Mouse (Mus musculus): ENCODE results near the gene Ccr9.

DNA sequence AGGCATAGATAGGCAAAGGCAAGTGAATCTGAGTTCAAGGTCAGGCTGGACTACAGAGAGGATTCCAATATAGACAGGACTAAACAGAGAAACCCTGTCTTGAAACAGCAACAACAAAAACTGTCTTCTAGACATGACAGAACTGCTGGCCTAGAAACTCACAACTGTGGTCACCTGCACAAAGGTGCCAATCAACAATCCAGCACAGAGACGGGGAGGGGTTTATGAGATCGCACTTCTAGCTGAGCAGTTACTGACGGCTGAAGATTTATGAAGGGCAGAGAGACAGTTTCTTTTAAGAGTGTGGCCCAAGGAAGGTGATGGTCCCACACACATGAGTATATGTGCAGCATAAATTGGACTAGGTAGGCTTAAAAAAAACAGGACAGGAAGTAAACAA, 38.1 kb downstream of the Ccr9 start:
- TF ChIP-seq SMC3 (IDR thresholded peaks at IDR 0.05; ENCODE audit: low read depth, low read length): no peak
- TF ChIP-seq USF2 (IDR thresholded peaks at IDR 0.05; ENCODE audit: borderline replicate concordance in 1 of 2, insufficient read depth in 1 of 2, low read depth in 1 of 2, low read length in 2 of 2): no peak
- no peak for TF ChIP-seq ETS1 (IDR thresholded peaks at IDR 0.05; ENCODE audit: low read depth, low read length)
- no peak for TF ChIP-seq GATA1 (IDR thresholded peaks at IDR 0.05; ENCODE audit: low read depth, low read length)
- no peak for TF ChIP-seq ZNF384 (IDR thresholded peaks at IDR 0.05; ENCODE audit: low read depth, low read length)
- no peak for TF ChIP-seq ZMIZ1 (IDR thresholded peaks at IDR 0.05; ENCODE audit: low read depth, low read length)
- TF ChIP-seq CTCF (IDR thresholded peaks at IDR 0.05 in 2 of 3, conservative IDR thresholded peaks at IDR 0.05 in 1 of 3; ENCODE audit: control insufficient read depth in 1 of 3, insufficient read depth in 1 of 3, low read depth in 2 of 3, low read length in 3 of 3, poor library complexity in 1 of 3, severe bottlenecking in 1 of 3): no peak
- no peak for TF ChIP-seq CHD2 (IDR thresholded peaks at IDR 0.05; ENCODE audit: low read length)
- no peak for TF ChIP-seq TAL1 (IDR thresholded peaks at IDR 0.05; ENCODE audit: low read length)
- no peak for TF ChIP-seq UBTF (IDR thresholded peaks at IDR 0.05; ENCODE audit: borderline replicate concordance, insufficient read depth, low read depth, low read length)
- no peak for TF ChIP-seq MYB (IDR thresholded peaks at IDR 0.05; ENCODE audit: low read depth, low read length)
- TF ChIP-seq ZC3H11A (IDR thresholded peaks at IDR 0.05; ENCODE audit: low read depth, low read length): no peak
- no peak for TF ChIP-seq NRF1 (IDR thresholded peaks at IDR 0.05; ENCODE audit: insufficient read depth, low read depth, low read length, poor library complexity, severe bottlenecking)
